Mouse (Mus musculus) small intestine, adult 2 months (tissue): Measurements from ENCODE around the gene Rbmxl1.

Experiments
- CTCF ChIP-seq: fragments of 200-500 bp; IDR thresholded peaks from 2 replicates; pipeline ENCODE4 v1.5.1; 2012; ENCODE audit warnings: low read depth, mild to moderate bottlenecking, control low read depth, inconsistent platforms, low read length, moderate library complexity, mixed read lengths; ENCODE audit not compliant: insufficient replicate concordance, insufficient read length; ENCODE audit errors: extremely low read depth
- POLR2A ChIP-seq: fragments of 200-500 bp; IDR thresholded peaks from 2 replicates; pipeline ENCODE4 v1.6.1; 2012; ENCODE audit warnings: low read depth, mild to moderate bottlenecking, control low read depth, inconsistent platforms, low read length, moderate library complexity

DNA sequence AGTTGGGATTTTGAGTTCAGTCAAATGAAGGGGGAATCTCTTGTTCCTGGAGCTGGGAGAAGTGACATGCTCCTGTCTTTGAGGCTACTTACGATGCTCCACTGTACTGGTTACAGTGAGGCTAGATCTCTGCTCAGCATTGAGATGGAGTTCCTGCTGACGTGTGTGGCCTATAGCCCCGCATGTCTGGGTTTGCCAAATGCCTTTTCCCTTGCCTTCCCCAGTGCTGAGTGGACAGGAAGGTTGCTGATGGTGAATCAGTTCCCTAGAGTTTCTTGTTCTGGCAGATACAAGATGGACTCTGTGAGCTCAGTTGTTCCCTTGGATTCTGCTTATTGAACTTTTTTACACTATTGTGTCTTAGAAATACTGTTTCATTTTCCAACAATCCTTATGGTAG is 2.2 kb upstream of the Rbmxl1 start:
- no peak for TF ChIP-seq POLR2A
- no peak for TF ChIP-seq CTCF
